Mouse (Mus musculus): ENCODE measurements at regions not wholly inside any gene's neighbourhood (a gene's known extent, or its start where the extent isn't known, plus 50 kb on each side); places are given as distances from the start of the nearest gene placed in this dataset.
A peak's percentile ranks its signal among the peaks of the same experiment; 100 is the strongest.

- 73% methylated on average over 2 of the region's 2 CpGs for WGBS
- H3K9ac ChIP-seq (ENCODE audit: low read depth, low read length), result no peak overlapping the region
- no peaks in the 10 kb centered on the region for H3K36me3 ChIP-seq (ENCODE audit: control insufficient read depth, insufficient read depth, low read length)
- no peak overlapping the region for H3K4me3 ChIP-seq (ENCODE audit: low read depth, low read length)
- no peak overlapping the region for H3K4me2 ChIP-seq (ENCODE audit: low read depth, low read length)
- H3K9me3 ChIP-seq (ENCODE audit: control insufficient read depth, low read length), result no peaks in the 10 kb centered on the region
- no peaks in the 10 kb centered on the region for H3K4me1 ChIP-seq (ENCODE audit: control insufficient read depth, insufficient read depth, low read length)
- no peak overlapping the region for H3K27ac ChIP-seq (replicated peaks; ENCODE audit: low read depth, low read length)
- no peaks in the 10 kb centered on the region for H3K27me3 ChIP-seq (replicated peaks; ENCODE audit: control insufficient read depth, insufficient read depth, low read length)
- ATAC-seq (ENCODE audit: low read depth) (no peak), DNase-seq (ENCODE audit: low spot score) (peak; percentile 16)
Measured at GRCm38 (mm10) chr12:60872381-60872780, 650.6 kb upstream of the Lrfn5 start.

GRCm38 (mm10) chr12:60892408-60892807, 630.5 kb upstream of the Lrfn5 start:
- no peaks in the 10 kb centered on the region for H3K4me1 ChIP-seq (ENCODE audit: control insufficient read depth, insufficient read depth, low read length)
- H3K9ac ChIP-seq (ENCODE audit: low read depth, low read length), result no peak overlapping the region
- no peak overlapping the region for H3K4me3 ChIP-seq (ENCODE audit: low read depth, low read length)
- no peak for DNase-seq (ENCODE audit: low spot score)
- no peak overlapping the region for H3K27ac ChIP-seq (replicated peaks; ENCODE audit: low read depth, low read length)
- H3K4me2 ChIP-seq (ENCODE audit: low read depth, low read length), result no peak overlapping the region
- H3K36me3 ChIP-seq (ENCODE audit: control insufficient read depth, insufficient read depth, low read length), result no peaks in the 10 kb centered on the region
- no peaks in the 10 kb centered on the region for H3K27me3 ChIP-seq (replicated peaks; ENCODE audit: control insufficient read depth, insufficient read depth, low read length)
- WGBS, result 56% methylated on average over 2 of the region's 2 CpGs
- no peak for ATAC-seq (ENCODE audit: low read depth)
- H3K9me3 ChIP-seq (ENCODE audit: control insufficient read depth, low read length), result no peaks in the 10 kb centered on the region

DNA sequence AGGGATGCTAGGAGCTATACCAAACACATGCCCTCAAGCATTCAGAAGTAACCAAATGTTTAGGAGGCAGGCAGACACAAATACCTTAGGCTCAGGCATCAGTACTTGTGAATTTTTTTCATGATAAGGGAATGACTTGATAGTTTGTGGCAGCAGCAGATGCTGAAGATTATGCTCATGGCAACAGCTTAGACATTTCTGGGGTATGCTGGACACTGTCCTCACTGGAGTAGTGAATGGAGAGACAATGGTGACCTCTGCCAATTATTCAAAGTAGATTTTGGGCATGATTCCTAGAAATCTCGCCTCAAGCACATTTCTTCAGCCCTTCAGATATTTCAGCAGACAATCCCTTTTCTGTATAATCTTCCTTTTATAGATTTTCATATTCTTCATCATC, 628.4 kb upstream of the Lrfn5 start:
- ATAC-seq (ENCODE audit: low read depth), result no peak
- H3K9ac ChIP-seq (ENCODE audit: low read depth, low read length), result no peak overlapping the region
- 43% methylated on average over 1 of the region's 1 CpGs for WGBS

DNA sequence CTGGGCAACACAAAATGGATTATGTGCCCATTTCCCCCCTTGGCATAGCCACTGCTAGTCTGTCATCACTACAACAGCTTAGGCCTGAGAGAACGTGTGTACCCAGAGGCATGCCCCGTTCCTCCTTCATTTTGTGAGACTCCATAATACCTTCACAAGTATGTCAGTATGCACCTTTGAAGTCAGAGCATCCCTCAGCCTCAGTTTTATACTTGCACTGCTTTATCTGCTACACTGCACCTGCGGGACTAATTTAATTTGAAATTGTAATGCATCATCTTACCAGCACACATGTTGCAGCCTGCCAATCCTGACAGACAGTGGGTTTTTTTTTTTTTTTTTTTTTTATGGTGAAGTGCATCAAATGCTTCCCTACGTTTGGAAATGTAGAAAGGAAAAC, 590.9 kb upstream of the Lrfn5 start:
- Histone ChIP-seq H3K36me3 (ENCODE audit: control insufficient read depth, insufficient read depth, low read length) (no peaks in the 10 kb centered on the region), H3K9ac (ENCODE audit: low read depth, low read length) (no peak overlapping the region), H3K4me1 (ENCODE audit: control insufficient read depth, insufficient read depth, low read length) (no peaks in the 10 kb centered on the region), H3K27ac (replicated peaks; ENCODE audit: low read depth, low read length) (no peak overlapping the region), H3K9me3 (ENCODE audit: control insufficient read depth, low read length) (no peaks in the 10 kb centered on the region), H3K4me3 (ENCODE audit: low read depth, low read length) (no peak overlapping the region), H3K27me3 (replicated peaks; ENCODE audit: control insufficient read depth, insufficient read depth, low read length) (no peaks in the 10 kb centered on the region), H3K4me2 (ENCODE audit: low read depth, low read length) (no peak overlapping the region)
- ATAC-seq (ENCODE audit: low read depth) (no peak), DNase-seq (ENCODE audit: low spot score) (no peak)
- 64% methylated on average over 4 of the region's 4 CpGs for WGBS

More for the DNA sequence above, 628.4 kb upstream of the Lrfn5 start:
- no peaks in the 10 kb centered on the region for H3K9me3 ChIP-seq (ENCODE audit: control insufficient read depth, low read length)
- no peak overlapping the region for H3K4me2 ChIP-seq (ENCODE audit: low read depth, low read length)
- H3K27ac ChIP-seq (replicated peaks; ENCODE audit: low read depth, low read length), result no peak overlapping the region
- no peaks in the 10 kb centered on the region for H3K36me3 ChIP-seq (ENCODE audit: control insufficient read depth, insufficient read depth, low read length)
- H3K4me3 ChIP-seq (ENCODE audit: low read depth, low read length), result no peak overlapping the region
- DNase-seq (ENCODE audit: low spot score), result no peak
- H3K4me1 ChIP-seq (ENCODE audit: control insufficient read depth, insufficient read depth, low read length), result no peaks in the 10 kb centered on the region
- no peaks in the 10 kb centered on the region for H3K27me3 ChIP-seq (replicated peaks; ENCODE audit: control insufficient read depth, insufficient read depth, low read length)

GRCm38 (mm10) chr12:60967424-60967823, 555.5 kb upstream of the Lrfn5 start:
- H3K9me3 ChIP-seq (ENCODE audit: control insufficient read depth, low read length), result no peaks in the 10 kb centered on the region
- no peak overlapping the region for H3K4me2 ChIP-seq (ENCODE audit: low read depth, low read length)
- H3K4me3 ChIP-seq (ENCODE audit: low read depth, low read length), result no peak overlapping the region
- H3K9ac ChIP-seq (ENCODE audit: low read depth, low read length), result no peak overlapping the region
- no peak for ATAC-seq (ENCODE audit: low read depth)
- WGBS, result 74% methylated on average over 1 of the region's 1 CpGs
- H3K36me3 ChIP-seq (ENCODE audit: control insufficient read depth, insufficient read depth, low read length), result no peaks in the 10 kb centered on the region
- DNase-seq (ENCODE audit: low spot score), result no peak
- H3K27ac ChIP-seq (replicated peaks; ENCODE audit: low read depth, low read length), result no peak overlapping the region
- H3K27me3 ChIP-seq (replicated peaks; ENCODE audit: control insufficient read depth, insufficient read depth, low read length), result no peaks in the 10 kb centered on the region
- H3K4me1 ChIP-seq (ENCODE audit: control insufficient read depth, insufficient read depth, low read length), result no peaks in the 10 kb centered on the region

DNA sequence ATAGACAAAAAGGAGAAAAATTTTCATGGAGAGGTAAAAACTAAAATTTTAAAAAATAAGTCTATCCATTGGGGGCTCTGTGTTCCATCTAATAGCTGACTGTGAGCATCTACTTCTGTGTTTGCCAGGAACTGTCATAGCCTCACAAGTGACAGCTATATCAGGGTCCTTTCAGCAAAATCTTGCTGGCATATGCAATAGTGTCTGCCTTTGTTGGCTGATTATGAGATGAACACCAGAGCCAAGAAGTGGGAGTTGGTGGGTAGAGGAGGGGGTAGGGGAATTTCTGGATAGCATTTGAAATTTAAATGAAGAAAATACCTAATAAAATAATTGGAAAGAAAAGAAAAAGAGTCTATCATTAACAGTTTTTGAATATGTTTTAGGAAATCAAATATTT, 544.5 kb upstream of the Lrfn5 start:
- H3K4me3 ChIP-seq (ENCODE audit: low read depth, low read length), result no peak overlapping the region
- H3K4me2 ChIP-seq (ENCODE audit: low read depth, low read length), result no peak overlapping the region
- DNase-seq (ENCODE audit: low spot score) (no peak), ATAC-seq (ENCODE audit: low read depth) (no peak)
- H3K4me1 ChIP-seq (ENCODE audit: control insufficient read depth, insufficient read depth, low read length), result no peaks in the 10 kb centered on the region
- H3K9me3 ChIP-seq (ENCODE audit: control insufficient read depth, low read length), result no peaks in the 10 kb centered on the region
- no peak overlapping the region for H3K9ac ChIP-seq (ENCODE audit: low read depth, low read length)
- no peak overlapping the region for H3K27ac ChIP-seq (replicated peaks; ENCODE audit: low read depth, low read length)
- no peaks in the 10 kb centered on the region for H3K36me3 ChIP-seq (ENCODE audit: control insufficient read depth, insufficient read depth, low read length)
- no peaks in the 10 kb centered on the region for H3K27me3 ChIP-seq (replicated peaks; ENCODE audit: control insufficient read depth, insufficient read depth, low read length)
